Comparison of ENCODE assay signal across 30 mouse cellular contexts in the genomic region with DNA sequence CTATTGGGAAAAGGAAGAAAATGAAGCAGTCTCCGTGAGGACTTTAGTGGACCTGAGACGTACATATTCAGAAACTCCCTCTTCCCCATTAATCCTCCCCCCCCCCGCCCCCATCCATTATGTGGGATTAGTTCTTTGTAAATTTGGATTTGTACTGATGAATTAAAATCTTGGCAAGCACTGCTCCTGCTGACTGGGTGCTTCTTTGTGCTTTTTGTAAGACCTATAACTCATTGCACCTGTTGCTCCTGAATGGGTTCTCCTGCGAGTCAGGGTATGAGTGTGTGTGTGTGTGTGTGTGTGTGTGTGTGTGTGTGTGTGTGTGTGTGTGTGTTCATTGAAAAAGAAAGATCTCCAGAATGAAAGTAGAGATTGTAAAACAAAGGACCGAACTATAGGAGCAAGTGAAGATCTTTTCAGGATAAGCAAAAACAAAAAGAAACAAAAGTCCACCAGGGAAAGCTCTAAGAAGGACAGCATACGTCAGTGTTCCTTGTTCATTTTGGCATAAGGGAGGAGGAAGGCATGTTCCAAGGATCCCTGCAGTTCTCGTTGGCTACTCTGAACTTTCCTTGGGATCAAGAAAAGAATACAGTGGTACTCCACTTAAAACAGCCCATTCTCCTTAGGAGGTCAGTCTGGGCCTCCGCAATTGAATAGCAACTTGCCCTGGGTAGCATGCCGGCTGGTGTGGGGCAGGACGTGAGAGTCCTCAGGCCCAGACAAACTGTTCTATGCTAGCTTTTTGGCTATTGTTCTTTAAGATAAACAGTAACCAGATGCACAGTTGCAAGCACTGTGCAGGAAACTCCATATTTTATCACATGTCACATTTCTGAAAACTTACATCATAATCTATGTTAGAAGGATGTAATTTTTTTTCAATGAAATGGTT.
DNase-seq lines count a peak whose midpoint lies in the region; ATAC-seq and TF ChIP-seq lines count a peak whose summit lies in the region.
"Had no signal": no experiment of that assay in that cellular context is flagged by ENCODE, and none has a peak within 500 bp of the region (broad histone marks: within the 10 kb centered on the region; RNA-seq: fewer than 3 reads in every experiment).

No protein-coding gene starts in this region.

- no peak overlapping the region for H3K4me2 ChIP-seq in lung, postnatal 0 days (replicated peaks; ENCODE audit: low read depth, low read length)
- H3K4me2 ChIP-seq in forebrain, embryonic 11.5 days (ENCODE audit: low read depth, low read length, severe bottlenecking): no peak overlapping the region
- no peak overlapping the region for H3K4me2 ChIP-seq in forebrain, embryonic 15.5 days (replicated peaks)
- H3K4me2 ChIP-seq: embryonic facial prominence, embryonic 15.5 days; heart, embryonic 13.5 days; kidney, embryonic 15.5 days; limb, embryonic 15.5 days; liver, embryonic 13.5 days; lung, embryonic 15.5 days; neural tube, embryonic 12.5 days had no signal

- TF ChIP-seq CTCF in lung, postnatal 0 days (IDR thresholded peaks at IDR 0.05): no peak
- TF ChIP-seq CTCF in lung, adult 2 months (IDR thresholded peaks at IDR 0.05; ENCODE audit: insufficient read depth, low read length): no peak

- H3K4me1 ChIP-seq in lung, postnatal 0 days (ENCODE audit: insufficient read depth, low read depth, low read length): no peaks in the 10 kb centered on the region
- H3K4me1 ChIP-seq in lung, adult 2 months (ENCODE audit: control insufficient read depth, insufficient read depth, low read length): no peaks in the 10 kb centered on the region; the same call in 1 of the 2 replicates
- H3K4me1 ChIP-seq in forebrain, embryonic 11.5 days (replicated peaks; ENCODE audit: control insufficient read depth, insufficient read depth, low read length): no peaks in the 10 kb centered on the region; the same call in 1 of the 2 replicates
- peaks cover 3% of the 10 kb centered on the region; the same call in 1 of the 2 replicates for H3K4me1 ChIP-seq in forebrain, embryonic 15.5 days
- H3K4me1 ChIP-seq: embryonic facial prominence, embryonic 15.5 days; heart, embryonic 13.5 days; kidney, embryonic 15.5 days; limb, embryonic 10.5 days; limb, embryonic 15.5 days; liver, embryonic 13.5 days; lung, embryonic 15.5 days; neural tube, embryonic 12.5 days had no signal

- H3K27ac ChIP-seq in lung, postnatal 0 days (ENCODE audit: low read length): no peak overlapping the region
- no peak overlapping the region; the same call in 1 of the 2 replicates for H3K27ac ChIP-seq in forebrain, embryonic 11.5 days (ENCODE audit: low read depth, low read length)
- no peak overlapping the region for H3K27ac ChIP-seq in forebrain, embryonic 15.5 days (replicated peaks)
- H3K27ac ChIP-seq: embryonic facial prominence, embryonic 15.5 days; gastrocnemius, adult 2 months; heart, adult 2 months; heart, embryonic 13.5 days; kidney, embryonic 15.5 days; limb, embryonic 10.5 days; limb, embryonic 15.5 days; liver, embryonic 13.5 days; lung, embryonic 15.5 days; midbrain, embryonic 10.5 days; neural tube, embryonic 12.5 days had no signal

- no peak overlapping the region for H3K9ac ChIP-seq in lung, postnatal 0 days (replicated peaks; ENCODE audit: low read depth)
- H3K9ac ChIP-seq in forebrain, embryonic 11.5 days (ENCODE audit: low read length): no peak overlapping the region
- no peak overlapping the region for H3K9ac ChIP-seq in forebrain, embryonic 15.5 days (replicated peaks)
- H3K9ac ChIP-seq: embryonic facial prominence, embryonic 15.5 days; heart, embryonic 13.5 days; kidney, embryonic 15.5 days; limb, embryonic 15.5 days; liver, embryonic 13.5 days; lung, embryonic 15.5 days; neural tube, embryonic 12.5 days had no signal

- no peak for TF ChIP-seq POLR2A in lung, adult 2 months (IDR thresholded peaks at IDR 0.05; ENCODE audit: borderline replicate concordance, extremely low read depth, low read depth, low read length)

- TF ChIP-seq EP300 in lung, postnatal 0 days (IDR thresholded peaks at IDR 0.05): no peak

- no peaks in the 10 kb centered on the region for H3K36me3 ChIP-seq in lung, postnatal 0 days (ENCODE audit: insufficient read depth, low read length)
- no peaks in the 10 kb centered on the region for H3K36me3 ChIP-seq in forebrain, embryonic 11.5 days (ENCODE audit: control insufficient read depth, insufficient read depth, low read length)
- H3K36me3 ChIP-seq in forebrain, embryonic 15.5 days: no peaks in the 10 kb centered on the region
- H3K36me3 ChIP-seq: embryonic facial prominence, embryonic 15.5 days; heart, embryonic 13.5 days; kidney, embryonic 15.5 days; limb, embryonic 10.5 days; limb, embryonic 15.5 days; liver, embryonic 13.5 days; lung, embryonic 15.5 days; midbrain, embryonic 10.5 days; neural tube, embryonic 12.5 days had no signal

- WGBS in lung, postnatal 0 days: 56% methylated on average over 10 of the region's 10 CpGs
- WGBS in lung, adult 2 months: 57% methylated on average over 10 of the region's 10 CpGs
- WGBS in forebrain, embryonic 11.5 days: 23% methylated on average over 10 of the region's 10 CpGs
- 8% methylated on average over 10 of the region's 10 CpGs for WGBS in forebrain, embryonic 15.5 days

- ATAC-seq in lung, postnatal 0 days: peak; percentile 66
- ATAC-seq in forebrain, embryonic 11.5 days (replicated peaks; ENCODE audit: low FRiP score): peak; percentile 80
- peak; percentile 26; the same call in 1 of the 2 replicates for ATAC-seq in forebrain, embryonic 15.5 days (replicated peaks)
- ATAC-seq: hindbrain, embryonic 16.5 days; midbrain, embryonic 16.5 days; Patski had no signal

- DNase-seq in heart, adult 11 months: peak; percentile 57
- no peak for DNase-seq in heart, postnatal 36 days
- peak; percentile 26 for DNase-seq in lung, postnatal 0 days (ENCODE audit: low spot score)
- DNase-seq in lung, adult 2 months: no peak
- DNase-seq in forebrain, embryonic 11.5 days (ENCODE audit: low spot score): no peak
- no peak for DNase-seq in left cerebral cortex, postnatal 25 days (ENCODE audit: low spot score in 2 of 2)
- DNase-seq: adrenal gland, postnatal 14 days; cerebellum, adult 11-12 months; cerebellum, postnatal 10 days; gastrocnemius, adult 2 months; gastrocnemius, postnatal 36 days; heart, adult 2 months; kidney, adult 18-20 months; kidney, postnatal 4 days; liver, embryonic 13.5 days; right cerebral cortex, postnatal 14 days; thymus, postnatal 4 days had no signal

- intact Hi-C loops in heart, postnatal 36 days (cut with DNase I): no loop called here
- intact Hi-C loops in left cerebral cortex, postnatal 25 days (cut with DNase I): no loop called here

- no peaks in the 10 kb centered on the region for H3K9me3 ChIP-seq in lung, postnatal 0 days (ENCODE audit: low read length)
- no peaks in the 10 kb centered on the region; the same call in 1 of the 2 replicates for H3K9me3 ChIP-seq in forebrain, embryonic 11.5 days (ENCODE audit: control insufficient read depth, low read length)
- no peaks in the 10 kb centered on the region for H3K9me3 ChIP-seq in forebrain, embryonic 15.5 days
- H3K9me3 ChIP-seq: embryonic facial prominence, embryonic 15.5 days; heart, embryonic 13.5 days; limb, embryonic 10.5 days; limb, embryonic 15.5 days; liver, embryonic 13.5 days; lung, embryonic 15.5 days had no signal

- H3K27me3 ChIP-seq in lung, postnatal 0 days (replicated peaks; ENCODE audit: insufficient read depth, low read length): no peaks in the 10 kb centered on the region
- no peaks in the 10 kb centered on the region for H3K27me3 ChIP-seq in forebrain, embryonic 11.5 days (ENCODE audit: control insufficient read depth, insufficient read depth, low read length)
- H3K27me3 ChIP-seq in forebrain, embryonic 15.5 days: no peaks in the 10 kb centered on the region
- H3K27me3 ChIP-seq: embryonic facial prominence, embryonic 15.5 days; heart, embryonic 13.5 days; kidney, embryonic 15.5 days; limb, embryonic 15.5 days; liver, embryonic 13.5 days; lung, embryonic 15.5 days; neural tube, embryonic 12.5 days; Patski had no signal

- no peak overlapping the region for H3K4me3 ChIP-seq in lung, postnatal 0 days (ENCODE audit: low read depth, low read length)
- no peak overlapping the region for H3K4me3 ChIP-seq in lung, adult 2 months (replicated peaks; ENCODE audit: extremely low read depth, low read depth, low read length)
- no peak overlapping the region for H3K4me3 ChIP-seq in forebrain, embryonic 11.5 days (ENCODE audit: low read depth, low read length)
- no peak overlapping the region for H3K4me3 ChIP-seq in forebrain, embryonic 15.5 days
- H3K4me3 ChIP-seq: embryonic facial prominence, embryonic 15.5 days; gastrocnemius, adult 2 months; heart, adult 2 months; heart, embryonic 13.5 days; kidney, embryonic 15.5 days; limb, embryonic 10.5 days; limb, embryonic 15.5 days; liver, embryonic 13.5 days; lung, embryonic 15.5 days; midbrain, embryonic 10.5 days; myocyte; neural tube, embryonic 12.5 days had no signal

Comparison
In these comparisons a context has a peak if more than half of its experiments do, and no peak if none do; other contexts are left out.
1. DNase-seq: peak in heart, adult 11 months (single experiment) and lung, postnatal 0 days (single experiment); none in heart, postnatal 36 days (0 of 2), lung, adult 2 months (single experiment), forebrain, embryonic 11.5 days (single experiment) and left cerebral cortex, postnatal 25 days (0 of 2).
2. ATAC-seq: peak in every context shown above with its lines; median percentile 80 in forebrain, embryonic 11.5 days; 66 in lung, postnatal 0 days; 26 in forebrain, embryonic 15.5 days.